Mouse (Mus musculus) intestine, embryonic 14.5 days (tissue): ENCODE data around the gene Acot2. TPM values are rescaled to one million over a fixed set of nuclear protein-coding genes. Genes with fewer than 3 reads are reported as not detected.

ENCODE experiments used
- ATAC-seq: fragments of 200-750 bp; cut with Nextera tagmentation; replicated peaks from 2 replicates; pipeline ENCODE4 v1.8.0; 2017; ENCODE audit warnings: low read depth, moderate number of reproducible peaks, moderate TSS enrichment, moderate library complexity; ENCODE audit not compliant: low FRiP score, low TSS enrichment
- DNase-seq: peaks from one replicate; pipeline ENCODE4 v3.0.0-alpha.2; 2018; ENCODE audit warnings: low spot score
- H3K27ac ChIP-seq: fragments of 300-500 bp; sonication (generic); 2 replicates; pipeline ENCODE4 v1.5.1; 2014; ENCODE audit warnings: low read depth, mild to moderate bottlenecking, control low read depth
- H3K27me3 ChIP-seq: fragments of 300-500 bp; sonication (generic); replicated peaks from 2 replicates; pipeline ENCODE4 v1.6.1; 2014; ENCODE audit warnings: low read length, control low read depth; ENCODE audit not compliant: control insufficient read depth, insufficient read depth
- H3K36me3 ChIP-seq: fragments of 300-500 bp; sonication (generic); 2 replicates; pipeline ENCODE4 v1.6.1; 2014; ENCODE audit warnings: low read length, control low read depth; ENCODE audit not compliant: control insufficient read depth, insufficient read depth
- H3K4me1 ChIP-seq: fragments of 300-500 bp; sonication (generic); replicated peaks from 2 replicates; pipeline ENCODE4 v1.6.1; 2014; ENCODE audit warnings: low read length, control low read depth, mixed read lengths; ENCODE audit not compliant: control insufficient read depth, insufficient read depth
- H3K4me2 ChIP-seq: fragments of 300-500 bp; sonication (generic); 2 replicates; pipeline ENCODE4 v1.6.1; 2014; ENCODE audit warnings: low read length
- H3K4me3 ChIP-seq: fragments of 300-500 bp; sonication (generic); 2 replicates; pipeline ENCODE4 v1.5.1; 2014; ENCODE audit warnings: low read depth, low read length, control low read depth, mixed read lengths
- H3K9ac ChIP-seq: fragments of 300-500 bp; sonication (generic); 2 replicates; pipeline ENCODE4 v1.6.1; 2014; ENCODE audit warnings: mild to moderate bottlenecking, low read length
- H3K9me3 ChIP-seq: fragments of 300-500 bp; sonication (generic); 2 replicates; pipeline ENCODE4 v1.6.1; 2016; ENCODE audit warnings: low read length, control low read depth; ENCODE audit not compliant: control insufficient read depth
- WGBS: fragments of 180-500 bp; shearing (Covaris S2); extraction: QIAGEN DNeasy Blood & Tissue Kit; methylation state at CpG from one replicate; pipeline ENCODE4 v1.1.7; 2014; 5-methylcytosine and 5-hydroxymethylcytosine counted together
- polyA plus RNA-seq: library from polyadenylated mRNA; unstranded; fragments of >200 nt; fragmentation: Nextera tagmentation; extraction: Ambion mirVana; gene quantifications from 2 replicates; pipeline ENCODE4 v1.2.1, GENCODE M21; 2014

Acot2 gene
- polyA plus RNA-seq, 1 experiment from 2014 or later, result 25.9 TPM

- H3K4me1 ChIP-seq, result peaks cover 11% of the 10 kb centered on the region
- peaks cover 14% of the 10 kb centered on the region for H3K36me3 ChIP-seq
- H3K27ac ChIP-seq, result peak within 1 kb of the TSS; percentile 75
- H3K4me2 ChIP-seq, result peak within 1 kb of the TSS; percentile 91
- no peaks in the 10 kb centered on the region for H3K9me3 ChIP-seq
- DNase-seq, result peak; percentile 91
- no peaks in the 10 kb centered on the region for H3K27me3 ChIP-seq
- ATAC-seq, result peak; percentile 92
- H3K9ac ChIP-seq, result peak within 1 kb of the TSS; percentile 79
- H3K4me3 ChIP-seq, result peak within 1 kb of the TSS; percentile 76
- WGBS, result under 1% methylated on average over 37 of the region's 37 CpGs
Measured at GRCm38 (mm10) chr12:83950493-83950839, 37.2 kb upstream of the Acot2 start, which contains the start of gene Riox1. Gene Riox1, plus strand, starts transcription at chr12:83950608.

GRCm38 (mm10) chr12:83950840-83951701, 36.6 kb upstream of the Acot2 start:
- H3K4me1 ChIP-seq, result peaks cover 11% of the 10 kb centered on the region
- H3K27me3 ChIP-seq, result no peaks in the 10 kb centered on the region
- peak overlapping the region; percentile 91 for H3K4me2 ChIP-seq
- peak; percentile 69 for ATAC-seq
- peak overlapping the region; percentile 75 for H3K27ac ChIP-seq
- H3K4me3 ChIP-seq, result peak overlapping the region; percentile 76
- peaks cover 14% of the 10 kb centered on the region for H3K36me3 ChIP-seq
- no peaks in the 10 kb centered on the region for H3K9me3 ChIP-seq
- peak; percentile 74 for DNase-seq
- WGBS, result under 1% methylated on average over 109 of the region's 116 CpGs
- H3K9ac ChIP-seq, result peak overlapping the region; percentile 79

DNA sequence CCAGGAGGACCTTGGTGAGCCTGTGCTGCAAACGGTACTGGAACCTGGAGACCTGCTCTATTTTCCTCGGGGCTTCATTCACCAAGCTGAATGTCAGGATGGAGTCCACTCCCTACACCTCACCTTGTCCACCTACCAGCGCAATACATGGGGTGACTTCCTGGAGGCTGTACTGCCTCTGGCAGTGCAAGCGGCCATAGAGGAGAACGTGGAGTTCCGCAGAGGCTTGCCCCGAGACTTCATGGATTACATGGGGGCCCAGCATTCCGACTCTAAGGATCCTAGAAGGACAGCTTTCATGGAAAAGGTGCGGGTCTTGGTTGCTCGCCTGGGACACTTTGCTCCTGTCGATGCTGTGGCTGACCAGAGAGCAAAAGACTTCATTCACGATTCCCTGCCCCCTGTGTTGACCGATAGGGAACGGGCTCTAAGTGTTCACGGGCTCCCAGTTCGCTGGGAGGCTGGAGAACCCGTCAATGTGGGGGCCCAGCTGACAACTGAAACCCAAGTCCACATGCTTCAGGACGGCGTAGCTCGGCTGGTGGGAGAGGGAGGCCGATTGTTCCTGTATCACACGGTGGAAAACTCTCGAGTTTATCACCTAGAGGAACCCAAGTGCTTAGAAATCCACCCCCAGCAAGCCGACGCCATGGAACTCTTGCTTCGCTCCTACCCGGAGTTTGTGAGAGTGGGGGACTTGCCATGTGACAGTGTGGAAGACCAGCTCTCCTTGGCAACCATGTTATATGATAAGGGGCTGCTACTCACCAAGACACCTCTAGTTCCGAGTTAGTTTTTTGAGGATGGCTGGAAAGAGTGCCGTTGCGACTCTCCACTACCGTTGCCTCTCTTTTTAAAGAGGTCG, 35.7 kb upstream of the Acot2 start:
- Histone ChIP-seq H3K4me3 (peak overlapping the region; percentile 76), H3K27ac (no peak overlapping the region), H3K9ac (peak overlapping the region; percentile 79), H3K4me2 (peak overlapping the region; percentile 91), H3K4me1 (peaks cover 11% of the 10 kb centered on the region), H3K9me3 (no peaks in the 10 kb centered on the region), H3K36me3 (peaks cover 14% of the 10 kb centered on the region), H3K27me3 (no peaks in the 10 kb centered on the region)
- peak; percentile 18; the same call in 1 of the 2 replicates for ATAC-seq
- DNase-seq, result no peak
- 59% methylated on average over 32 of the region's 32 CpGs for WGBS

DNA sequence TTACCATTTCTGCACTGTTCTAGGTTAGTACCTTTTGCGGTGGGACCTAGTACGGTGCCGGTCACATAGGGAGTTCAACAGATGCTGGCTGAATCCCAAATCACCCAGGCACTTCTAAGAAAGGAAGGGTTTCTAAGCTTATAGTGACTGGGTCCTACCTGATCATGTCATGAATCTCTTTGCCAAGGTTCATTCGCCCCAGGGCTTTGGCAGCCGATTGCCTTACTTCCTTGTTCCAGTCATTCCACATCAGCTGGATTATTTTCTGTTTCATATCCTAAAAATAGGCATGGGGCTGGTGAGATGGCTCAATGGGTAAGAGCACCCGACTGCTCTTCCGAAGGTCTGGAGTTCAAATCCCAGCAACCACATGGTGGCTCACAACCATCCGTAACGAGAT, 29.4 kb upstream of the Acot2 start:
- no peaks in the 10 kb centered on the region for H3K27me3 ChIP-seq
- H3K4me3 ChIP-seq, result no peak overlapping the region
- DNase-seq, result no peak
- no peak overlapping the region for H3K4me2 ChIP-seq
- H3K9ac ChIP-seq, result no peak overlapping the region
- WGBS, result 91% methylated on average over 9 of the region's 9 CpGs
- no peak for ATAC-seq
- H3K27ac ChIP-seq, result no peak overlapping the region
- 0 out of 2 replicates have a peak, but pooled peaks cover 4% of the 10 kb centered on the region for H3K36me3 ChIP-seq
- H3K9me3 ChIP-seq, result no peaks in the 10 kb centered on the region
- no peaks in the 10 kb centered on the region for H3K4me1 ChIP-seq

DNA sequence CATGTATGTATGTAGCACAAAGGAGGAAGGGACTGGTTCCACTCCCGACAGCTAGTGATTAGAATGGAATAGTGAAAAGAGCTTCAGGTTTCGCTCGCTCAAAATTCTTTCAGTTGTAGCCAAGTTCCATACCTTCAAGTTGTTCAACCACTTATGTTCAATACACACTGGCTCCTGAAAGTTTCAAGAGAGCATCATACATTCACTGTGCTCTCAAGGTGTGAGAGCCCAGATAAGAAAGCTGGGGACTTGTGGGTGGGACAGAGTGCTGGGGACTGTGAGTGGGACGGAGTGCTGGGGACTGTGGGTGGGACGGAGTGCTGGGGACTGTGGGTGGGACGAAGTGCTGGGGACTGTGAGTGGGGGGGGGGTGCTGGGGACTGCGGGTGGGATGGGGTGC, 22.4 kb upstream of the Acot2 start:
- H3K4me1 ChIP-seq, result no peaks in the 10 kb centered on the region
- DNase-seq (no peak), ATAC-seq (no peak)
- 85% methylated on average over 7 of the region's 7 CpGs for WGBS
- H3K9ac ChIP-seq, result no peak overlapping the region
- H3K4me3 ChIP-seq, result no peak overlapping the region
- H3K27me3 ChIP-seq, result no peaks in the 10 kb centered on the region
- no peaks in the 10 kb centered on the region for H3K9me3 ChIP-seq
- no peak overlapping the region for H3K4me2 ChIP-seq
- H3K27ac ChIP-seq, result no peak overlapping the region
- H3K36me3 ChIP-seq, result no peaks in the 10 kb centered on the region

DNA sequence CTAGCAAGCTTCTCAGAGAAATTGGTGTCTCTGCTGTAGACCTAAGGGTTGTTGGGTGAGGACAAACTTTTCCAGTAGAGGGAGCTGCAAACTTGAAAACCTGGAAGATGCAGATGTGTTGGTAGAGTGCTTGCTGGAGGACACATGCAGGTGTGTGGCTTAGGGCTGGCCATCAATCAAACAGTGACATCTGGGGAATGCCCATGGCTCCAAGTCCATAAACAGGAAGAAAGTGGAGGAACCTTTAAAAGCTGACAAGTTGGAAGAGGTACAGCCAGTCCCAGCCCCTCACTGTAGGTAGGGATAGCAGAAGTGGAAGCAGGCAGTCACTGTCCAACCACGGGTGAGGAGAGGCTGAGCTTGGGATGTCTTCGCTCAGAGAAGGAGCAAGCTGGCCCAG, 15.5 kb upstream of the Acot2 start:
- DNase-seq, result peak; percentile 58

DNA sequence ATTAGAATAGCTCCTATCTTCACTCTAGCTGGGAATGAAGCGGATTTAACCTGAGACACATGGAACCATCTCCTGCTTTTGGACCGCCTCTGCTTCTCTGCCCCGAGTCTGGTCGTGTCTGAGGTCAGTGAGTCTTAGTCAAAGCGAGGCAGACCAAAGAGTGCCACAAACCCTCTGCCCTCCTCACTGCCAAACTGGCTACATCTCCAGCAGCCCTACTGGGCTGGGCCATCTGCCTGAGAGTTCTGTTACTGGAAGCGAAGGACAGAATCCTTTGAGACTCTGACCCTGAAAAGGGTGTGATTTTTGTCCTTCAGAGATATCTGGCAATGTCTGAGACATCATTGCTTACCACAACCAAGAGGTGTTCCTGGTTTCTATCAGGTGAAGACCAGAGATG, 8.8 kb upstream of the Acot2 start:
- H3K4me1 ChIP-seq, result no peaks in the 10 kb centered on the region
- no peak overlapping the region for H3K27ac ChIP-seq
- DNase-seq, result no peak
- H3K9me3 ChIP-seq, result peaks cover 2% of the 10 kb centered on the region; the same call in 1 of the 2 replicates
- no peaks in the 10 kb centered on the region for H3K36me3 ChIP-seq
- no peak overlapping the region for H3K4me3 ChIP-seq
- no peak for ATAC-seq
- no peak overlapping the region for H3K4me2 ChIP-seq
- H3K27me3 ChIP-seq, result no peaks in the 10 kb centered on the region
- no peak overlapping the region for H3K9ac ChIP-seq
- 85% methylated on average over 6 of the region's 6 CpGs for whole genome bisulfite sequencing

More for the DNA sequence above, 15.5 kb upstream of the Acot2 start:
- no peak overlapping the region for H3K27ac ChIP-seq
- H3K27me3 ChIP-seq, result no peaks in the 10 kb centered on the region
- ATAC-seq, result no peak
- H3K4me2 ChIP-seq, result no peak overlapping the region
- H3K36me3 ChIP-seq, result no peaks in the 10 kb centered on the region
- no peaks in the 10 kb centered on the region for H3K9me3 ChIP-seq
- 54% methylated on average over 2 of the region's 2 CpGs for WGBS
- H3K9ac ChIP-seq, result no peak overlapping the region
- no peak overlapping the region for H3K4me3 ChIP-seq
- no peaks in the 10 kb centered on the region for H3K4me1 ChIP-seq

DNA sequence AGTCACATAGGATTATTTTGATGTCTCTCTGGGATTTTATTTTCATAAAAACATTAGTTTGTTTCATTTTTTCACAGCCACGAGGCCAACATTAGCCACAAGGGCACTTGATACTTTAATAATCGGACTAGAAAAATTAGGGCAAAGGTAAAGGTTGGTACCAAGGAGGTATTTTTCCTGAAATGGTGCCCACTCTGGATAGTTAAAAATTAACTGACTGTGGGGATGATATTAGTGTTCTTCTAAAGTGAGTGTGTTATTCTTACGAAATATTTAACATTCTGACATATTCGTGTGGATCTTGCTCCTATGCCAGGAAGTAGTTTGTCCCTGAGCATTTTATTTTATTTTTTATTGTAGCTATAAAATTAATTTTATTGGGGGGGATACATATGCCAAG, 6.0 kb upstream of the Acot2 start:
- Histone ChIP-seq H3K27me3 (no peaks in the 10 kb centered on the region), H3K9me3 (peaks cover 2% of the 10 kb centered on the region; the same call in 1 of the 2 replicates), H3K4me1 (peaks cover under 1% of the 10 kb centered on the region; the same call in 1 of the 2 replicates), H3K9ac (no peak overlapping the region), H3K4me2 (no peak overlapping the region), H3K36me3 (no peaks in the 10 kb centered on the region), H3K27ac (no peak overlapping the region), H3K4me3 (no peak overlapping the region)
- 85% methylated on average over 4 of the region's 4 CpGs for WGBS
- ATAC-seq, result no peak
- DNase-seq, result no peak
